Mouse (Mus musculus): ENCODE results near the gene Slc22a6. TPM values are rescaled to one million over a fixed set of nuclear protein-coding genes. Genes with fewer than 3 reads are reported as not detected.

The Slc22a6 gene
- not detected in 2 replicates for polyA plus RNA-seq (2014; fragmentation: Nextera tagmentation; extraction: Ambion mirVana)

DNA sequence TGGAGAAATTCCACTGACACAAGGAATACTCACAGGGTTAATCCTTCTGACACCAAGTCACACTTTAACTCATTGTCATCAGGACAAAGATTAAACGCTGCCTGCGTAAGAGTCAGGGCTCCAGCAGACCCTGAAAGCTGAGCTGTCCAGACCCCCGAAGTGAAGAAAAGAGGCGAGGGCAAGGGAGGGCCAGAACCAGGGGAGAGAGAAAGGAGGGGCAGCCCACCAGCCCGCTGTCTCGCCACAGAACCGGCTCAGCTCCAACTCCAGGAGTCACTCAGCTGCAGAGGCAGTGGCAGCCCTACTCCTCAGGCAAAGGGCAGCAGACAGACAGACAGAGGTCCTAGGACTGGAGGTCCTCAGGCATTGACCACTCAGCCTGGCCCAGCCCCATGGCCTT lies at the start of gene Slc22a6:
Gene Slc22a6 (plus strand): TSS at position 136 of the 400 bp plus-strand sequence.
- no peak for TF ChIP-seq CTCF (IDR thresholded peaks at IDR 0.05; ENCODE audit: low read depth)
- DNase-seq (no peak), ATAC-seq (ENCODE audit: insufficient read depth) (no peak)
- Histone ChIP-seq H3K27me3 (ENCODE audit: insufficient read depth, low read length) (no peaks in the 10 kb centered on the region), H3K9ac (no peak within 1 kb of the TSS), H3K4me1 (ENCODE audit: insufficient read depth) (no peaks in the 10 kb centered on the region), H3K4me2 (no peak within 1 kb of the TSS), H3K27ac (ENCODE audit: low read depth) (no peak within 1 kb of the TSS), H3K4me3 (ENCODE audit: low read depth, low read length) (no peak within 1 kb of the TSS), H3K9me3 (ENCODE audit: low read depth, low read length) (no peaks in the 10 kb centered on the region), H3K36me3 (ENCODE audit: insufficient read depth) (no peaks in the 10 kb centered on the region)
- 14% methylated on average over 7 of the region's 7 CpGs for WGBS

DNA sequence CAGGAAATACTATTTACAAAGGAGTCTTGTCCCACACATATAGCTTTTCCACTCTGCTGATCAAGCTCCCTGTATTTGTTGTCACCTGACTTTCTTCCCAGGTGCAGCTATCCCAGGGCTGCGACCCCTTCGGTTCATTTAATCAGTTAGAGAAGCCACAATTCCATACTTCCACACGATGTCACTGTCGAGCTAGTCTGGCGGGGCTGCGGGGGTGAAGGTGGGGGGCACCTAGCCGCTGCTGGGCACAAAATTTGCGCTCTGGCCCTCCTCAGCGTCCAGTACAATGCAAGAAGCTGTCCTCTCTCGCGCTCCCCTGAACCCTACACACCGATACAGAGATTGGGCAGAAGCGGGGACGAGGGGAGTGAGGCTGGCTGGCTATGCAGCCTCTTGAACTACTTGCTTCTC lies 48.4 kb upstream of the Slc22a6 start:
- Histone ChIP-seq H3K27ac (ENCODE audit: low read depth) (no peak overlapping the region), H3K4me3 (ENCODE audit: low read depth, low read length) (0 out of 2 replicates have a peak overlapping the region, but pooled peaks have one; percentile 7), H3K4me1 (ENCODE audit: insufficient read depth) (no peaks in the 10 kb centered on the region), H3K27me3 (ENCODE audit: insufficient read depth, low read length) (no peaks in the 10 kb centered on the region), H3K36me3 (ENCODE audit: insufficient read depth) (no peaks in the 10 kb centered on the region), H3K9ac (peak overlapping the region; percentile 3; the same call in 1 of the 2 replicates), H3K4me2 (peak overlapping the region; percentile 48), H3K9me3 (ENCODE audit: low read depth, low read length) (no peaks in the 10 kb centered on the region)
- 4% methylated on average over 14 of the region's 14 CpGs for WGBS
- DNase-seq (peak; percentile 55), ATAC-seq (ENCODE audit: insufficient read depth) (no peak)
- TF ChIP-seq CTCF (IDR thresholded peaks at IDR 0.05; ENCODE audit: low read depth): peak; percentile 68

DNA sequence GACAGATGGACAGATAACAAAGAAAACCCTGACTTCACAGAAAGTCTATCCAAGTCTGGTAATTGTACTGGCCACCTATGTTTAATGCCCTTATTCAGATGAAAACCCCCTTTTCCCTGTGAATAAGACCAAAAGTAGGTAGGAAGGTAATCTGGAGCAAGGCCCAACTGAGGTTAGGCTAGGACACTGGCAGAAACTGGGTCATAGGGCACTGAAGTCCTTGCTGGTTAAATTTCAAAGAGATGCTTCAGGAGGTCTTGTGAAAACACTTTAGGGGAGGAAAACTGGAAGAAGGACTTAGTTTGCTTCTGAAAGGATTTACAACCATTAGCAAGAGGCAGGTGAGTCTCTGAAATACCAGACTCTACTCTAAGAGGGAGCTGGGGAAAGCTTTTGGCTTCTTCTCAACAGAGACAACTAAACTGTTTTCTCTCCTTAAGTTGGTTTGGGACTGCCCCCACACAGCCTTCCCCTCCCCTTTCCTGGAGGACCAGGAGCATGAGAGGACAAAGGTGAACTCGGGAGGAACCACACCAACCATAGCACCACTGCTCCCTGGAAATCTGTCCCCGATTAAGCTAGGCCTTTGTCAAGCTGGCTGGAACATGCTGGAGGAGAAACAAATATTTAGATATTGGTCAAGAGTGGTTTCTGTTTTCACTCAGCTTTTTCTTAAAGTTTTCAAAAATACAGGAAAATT lies 47.3 kb upstream of the Slc22a6 start:
- Histone ChIP-seq H3K9me3 (ENCODE audit: low read depth, low read length) (no peaks in the 10 kb centered on the region), H3K27ac (ENCODE audit: low read depth) (no peak overlapping the region), H3K36me3 (ENCODE audit: insufficient read depth) (no peaks in the 10 kb centered on the region), H3K4me3 (ENCODE audit: low read depth, low read length) (no peak overlapping the region), H3K4me2 (no peak overlapping the region), H3K27me3 (ENCODE audit: insufficient read depth, low read length) (no peaks in the 10 kb centered on the region), H3K9ac (no peak overlapping the region), H3K4me1 (ENCODE audit: insufficient read depth) (no peaks in the 10 kb centered on the region)
- 54% methylated on average over 2 of the region's 2 CpGs for WGBS
- ATAC-seq (ENCODE audit: insufficient read depth): no peak
- no peak for DNase-seq
- no peak for TF ChIP-seq CTCF (IDR thresholded peaks at IDR 0.05; ENCODE audit: low read depth)

DNA sequence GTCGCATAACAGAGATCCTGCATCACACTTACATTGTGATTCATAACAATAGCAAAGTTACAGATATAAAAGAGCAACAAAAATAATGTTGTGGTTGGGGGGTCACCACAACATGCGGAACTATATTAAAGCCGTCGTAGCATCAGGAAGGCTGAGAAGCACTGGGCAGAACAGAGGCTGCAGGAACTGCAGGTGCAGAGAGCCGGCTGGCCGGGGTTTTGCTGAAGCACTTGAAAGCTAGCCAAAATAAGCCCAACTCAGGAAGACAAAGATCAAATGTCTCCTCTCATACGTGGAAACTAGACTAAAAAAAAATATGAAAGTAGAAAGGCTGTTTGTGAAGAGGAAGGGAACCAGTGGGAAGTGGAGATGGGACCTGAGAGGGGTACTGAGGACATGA lies 46.1 kb upstream of the Slc22a6 start:
- Histone ChIP-seq H3K4me2 (no peak overlapping the region), H3K27ac (ENCODE audit: low read depth) (no peak overlapping the region), H3K9me3 (ENCODE audit: low read depth, low read length) (no peaks in the 10 kb centered on the region), H3K27me3 (ENCODE audit: insufficient read depth, low read length) (no peaks in the 10 kb centered on the region), H3K4me1 (ENCODE audit: insufficient read depth) (no peaks in the 10 kb centered on the region), H3K9ac (no peak overlapping the region), H3K4me3 (ENCODE audit: low read depth, low read length) (no peak overlapping the region), H3K36me3 (ENCODE audit: insufficient read depth) (no peaks in the 10 kb centered on the region)
- DNase-seq (peak; percentile 37), ATAC-seq (ENCODE audit: insufficient read depth) (no peak)
- WGBS: 47% methylated on average over 7 of the region's 7 CpGs
- no peak for TF ChIP-seq CTCF (IDR thresholded peaks at IDR 0.05; ENCODE audit: low read depth)

DNA sequence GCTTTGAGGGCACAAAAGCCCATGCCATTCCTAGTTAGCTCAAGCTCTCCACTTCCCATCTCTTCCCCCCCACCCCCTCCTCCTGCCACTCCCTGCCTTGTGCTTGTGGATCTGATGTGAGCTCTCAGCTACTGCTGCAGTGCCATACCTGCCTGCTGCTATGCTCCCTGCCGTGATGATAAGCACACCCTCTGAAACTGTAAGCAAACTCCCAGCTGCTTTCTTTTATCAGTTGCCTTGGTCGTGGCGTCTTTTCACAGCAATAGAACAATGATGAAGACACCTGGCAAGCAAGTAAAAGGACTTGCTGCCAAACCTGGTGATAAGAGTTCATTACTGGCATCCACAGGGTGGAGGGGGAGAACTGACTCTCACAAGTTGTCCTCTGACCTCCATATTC lies 45.4 kb upstream of the Slc22a6 start:
- 10% methylated on average over 3 of the region's 3 CpGs for WGBS
- H3K4me3 ChIP-seq (ENCODE audit: low read depth, low read length): no peak overlapping the region
- H3K27me3 ChIP-seq (ENCODE audit: insufficient read depth, low read length): no peaks in the 10 kb centered on the region
- ATAC-seq (ENCODE audit: insufficient read depth) (no peak), DNase-seq (no peak)
- H3K4me1 ChIP-seq (ENCODE audit: insufficient read depth): no peaks in the 10 kb centered on the region
- no peak overlapping the region for H3K27ac ChIP-seq (ENCODE audit: low read depth)
- no peak overlapping the region for H3K4me2 ChIP-seq
- no peaks in the 10 kb centered on the region for H3K36me3 ChIP-seq (ENCODE audit: insufficient read depth)
- no peaks in the 10 kb centered on the region for H3K9me3 ChIP-seq (ENCODE audit: low read depth, low read length)
- H3K9ac ChIP-seq: no peak overlapping the region
- no peak for TF ChIP-seq CTCF (IDR thresholded peaks at IDR 0.05; ENCODE audit: low read depth)

DNA sequence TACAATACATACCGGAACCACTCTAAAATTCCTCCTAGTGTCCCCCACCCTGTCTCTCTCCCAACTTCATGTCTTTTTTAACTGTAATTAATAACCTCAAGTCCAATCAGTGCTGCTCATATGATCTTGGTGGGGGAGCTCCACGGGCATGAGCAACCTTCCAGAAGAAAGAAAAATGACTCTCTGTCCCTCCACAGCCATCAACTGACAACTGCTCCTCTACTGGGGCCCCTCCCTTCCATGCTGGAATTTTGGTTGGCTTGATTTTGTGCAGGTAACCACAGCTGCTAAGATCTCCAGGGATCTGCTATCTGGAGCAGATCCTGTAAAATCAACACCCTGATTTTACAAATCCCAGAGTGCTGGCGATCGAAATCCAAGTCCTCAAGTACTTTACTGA lies 40.4 kb upstream of the Slc22a6 start:
- Histone ChIP-seq H3K9ac (no peak overlapping the region), H3K36me3 (ENCODE audit: insufficient read depth) (no peaks in the 10 kb centered on the region), H3K27ac (ENCODE audit: low read depth) (no peak overlapping the region), H3K4me1 (ENCODE audit: insufficient read depth) (no peaks in the 10 kb centered on the region), H3K4me3 (ENCODE audit: low read depth, low read length) (no peak overlapping the region), H3K9me3 (ENCODE audit: low read depth, low read length) (no peaks in the 10 kb centered on the region), H3K4me2 (no peak overlapping the region), H3K27me3 (ENCODE audit: insufficient read depth, low read length) (no peaks in the 10 kb centered on the region)
- no peak for TF ChIP-seq CTCF (IDR thresholded peaks at IDR 0.05; ENCODE audit: low read depth)
- no peak for DNase-seq
- ATAC-seq (ENCODE audit: insufficient read depth): no peak
- 79% methylated on average over 4 of the region's 4 CpGs for WGBS

DNA sequence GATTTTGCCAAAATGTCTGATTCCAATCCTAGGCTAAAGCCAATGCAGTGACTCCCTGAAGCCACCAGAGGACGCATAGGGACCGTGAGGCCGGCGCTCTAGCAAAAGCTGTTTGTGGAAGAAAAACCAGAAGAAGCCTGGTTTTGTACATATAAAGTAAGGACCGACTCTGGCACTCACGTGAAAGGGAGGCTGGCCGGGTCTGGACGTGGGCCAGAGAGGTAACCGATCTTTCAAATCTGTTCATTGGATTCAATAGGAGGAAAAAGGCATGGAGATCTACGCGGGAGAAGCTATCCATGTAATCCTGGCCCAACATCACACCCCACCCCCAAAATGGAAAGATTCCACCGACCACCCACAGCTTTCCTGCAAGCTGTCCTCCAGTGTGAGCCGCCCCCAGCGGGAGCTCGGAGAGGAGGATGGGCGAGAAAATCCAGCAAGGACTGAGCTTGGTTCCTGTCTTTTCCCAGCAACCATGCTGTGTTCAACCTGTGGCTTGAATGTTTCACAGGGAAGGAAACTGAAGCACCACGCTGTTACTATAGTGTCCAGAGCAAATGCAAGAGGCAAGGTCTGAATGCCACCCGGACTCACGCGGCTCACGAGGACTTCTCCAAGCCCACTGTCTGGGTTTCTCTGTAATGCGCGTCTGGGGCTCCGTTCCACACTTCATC lies 39.4 kb upstream of the Slc22a6 start:
- peak overlapping the region; percentile 64 for H3K4me2 ChIP-seq
- H3K27ac ChIP-seq (ENCODE audit: low read depth): peak overlapping the region; percentile 51; the same call in 1 of the 2 replicates
- 5% methylated on average over 24 of the region's 24 CpGs for WGBS
- H3K4me1 ChIP-seq (ENCODE audit: insufficient read depth): no peaks in the 10 kb centered on the region
- no peaks in the 10 kb centered on the region for H3K9me3 ChIP-seq (ENCODE audit: low read depth, low read length)
- no peaks in the 10 kb centered on the region for H3K27me3 ChIP-seq (ENCODE audit: insufficient read depth, low read length)
- peak; percentile 90 for DNase-seq
- peak; percentile 99 for TF ChIP-seq CTCF (IDR thresholded peaks at IDR 0.05; ENCODE audit: low read depth)
- no peaks in the 10 kb centered on the region for H3K36me3 ChIP-seq (ENCODE audit: insufficient read depth)
- ATAC-seq (ENCODE audit: insufficient read depth): peak; percentile 88
- H3K4me3 ChIP-seq (ENCODE audit: low read depth, low read length): peak overlapping the region; percentile 32
- peak overlapping the region; percentile 40 for H3K9ac ChIP-seq
